Mouse (Mus musculus): ENCODE results near the gene Snrnp25.

DNA sequence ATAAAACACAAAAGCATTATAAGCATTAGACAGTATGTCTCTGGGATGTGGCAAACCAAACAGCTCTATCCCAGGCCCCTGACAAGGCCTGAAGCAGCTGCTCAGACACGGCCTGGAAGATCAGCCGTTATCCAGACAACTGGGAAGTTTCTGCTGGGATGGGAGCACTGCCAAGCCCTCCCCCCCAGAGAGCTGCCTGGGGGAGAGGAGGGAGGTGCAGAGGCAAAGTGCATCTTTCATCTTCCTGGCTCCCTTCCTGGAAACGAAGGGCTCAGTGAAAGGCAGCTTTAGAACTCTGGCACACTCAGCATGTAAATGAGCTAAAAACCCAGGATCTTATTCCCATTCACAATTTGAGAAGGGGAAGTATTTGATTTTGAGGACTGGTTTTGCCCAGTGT lies 30.4 kb downstream of the Snrnp25 start:
- TF ChIP-seq CTCF (IDR thresholded peaks at IDR 0.05; ENCODE audit: low read depth, low read length) (no peak), POLR2A (IDR thresholded peaks at IDR 0.05; ENCODE audit: extremely low read depth, insufficient read depth, low read length) (no peak)

All from liver, adult 2 months (tissue).